Mouse (Mus musculus) heart, postnatal 14 days (tissue): ENCODE data around the gene Zfr. TPM values are rescaled to one million over a fixed set of nuclear protein-coding genes. Genes with fewer than 3 reads are reported as not detected.

Source experiments
- DNase-seq, 2 experiments: peaks; one replicate each; pipeline ENCODE4 v3.0.0; 2021 to 2022
- intact Hi-C: fragments of 180-260 bp; cut with DNase I; formaldehyde crosslinking; loops from one replicate; pipeline ENCODE4 v1.15.1; 2025
- microRNA-seq, 2 experiments: library from miRNA; unstranded; fragments of <30 nt; microRNA quantifications; one replicate each; pipeline ENCODE4 v1.2.0; 2021 to 2022
- total RNA-seq, 2 experiments: library from RNA; stranded (reverse); gene quantifications; 2 replicates each; pipeline ENCODE4 v1.2.3; 2021

Zfr gene
- total RNA-seq, 2 experiments from 2014 or later = 83.0 to 89.6 TPM

GRCm38 (mm10) chr15:12230243-12230935 lies 112.8 kb downstream of the Zfr start:
- no peak for DNase-seq
- intact Hi-C loops = no loop called here

GRCm38 (mm10) chr15:12231462-12231861 lies 113.8 kb downstream of the Zfr start:
- intact Hi-C loops = no loop called here
- DNase-seq = no peak

GRCm38 (mm10) chr15:12232429-12232828 lies 114.8 kb downstream of the Zfr start:
- intact Hi-C loops = no loop called here
- DNase-seq = no peak

GRCm38 (mm10) chr15:12233021-12233420 lies 115.4 kb downstream of the Zfr start:
- DNase-seq = no peak
- intact Hi-C loops = no loop called here

Small RNA genes lying within 50 kb of the gene (microRNA-seq; reads per million reads assigned to microRNA genes)
- gene Mir1898 = 0 reads per million in 2 experiments

Other genes starting within 250 kb of the Zfr start
- gene Npr3, start 210.5 kb upstream of the Zfr start, total RNA-seq = 10 to 100 TPM; 25.2 to 37.4 TPM
- gene Sub1, start 120.8 kb upstream of the Zfr start, total RNA-seq = 10 to 100 TPM; 85.2 to 99.5 TPM
- 10 to 100 TPM; 12.7 to 13.1 TPM for gene Mtmr12, start 87.2 kb downstream of the Zfr start, total RNA-seq
- gene Golph3, start 203.6 kb downstream of the Zfr start, total RNA-seq = 10 to 100 TPM; 89.0 to 91.2 TPM
- under 1 TPM in 1 of 2 experiments, not detected in 1; 0.56 TPM for gene 1810049J17Rik, start 204.1 kb downstream of the Zfr start, total RNA-seq